Mouse (Mus musculus) cerebellum, postnatal 10 days (tissue): ENCODE measurements at regions not wholly inside any gene's neighbourhood (a gene's known extent, or its start where the extent isn't known, plus 50 kb on each side); places are given as distances from the start of the nearest gene placed in this dataset.
A peak's percentile ranks its signal among the peaks of the same experiment; 100 is the strongest.

ENCODE experiments used
- DNase-seq, 2 experiments: peaks; one replicate each; pipeline ENCODE4 v3.0.0; 2021; ENCODE audit warnings: mixed read lengths in 2 of 2

DNA sequence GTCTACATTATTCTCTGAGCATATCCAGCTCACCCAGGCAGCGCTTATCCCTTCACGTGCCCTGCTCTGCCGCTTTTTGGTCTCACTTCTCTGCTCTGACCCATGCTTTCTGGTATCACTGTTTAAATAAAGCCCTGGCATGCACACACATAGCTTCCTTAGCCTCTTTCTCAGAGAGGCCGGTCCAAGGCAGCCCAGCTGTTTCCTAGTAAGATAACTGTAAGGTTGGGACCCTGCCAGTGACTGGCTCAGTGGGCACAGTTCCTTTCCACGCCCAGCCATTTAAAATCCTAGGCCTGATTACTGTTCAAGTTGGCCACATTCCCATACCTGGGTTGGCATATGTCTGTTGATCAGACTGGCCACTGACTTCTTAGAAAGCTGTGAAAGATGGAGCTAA lies 208.2 kb upstream of the Prok2 start:
- DNase-seq = peak; percentile 82 to 85

DNA sequence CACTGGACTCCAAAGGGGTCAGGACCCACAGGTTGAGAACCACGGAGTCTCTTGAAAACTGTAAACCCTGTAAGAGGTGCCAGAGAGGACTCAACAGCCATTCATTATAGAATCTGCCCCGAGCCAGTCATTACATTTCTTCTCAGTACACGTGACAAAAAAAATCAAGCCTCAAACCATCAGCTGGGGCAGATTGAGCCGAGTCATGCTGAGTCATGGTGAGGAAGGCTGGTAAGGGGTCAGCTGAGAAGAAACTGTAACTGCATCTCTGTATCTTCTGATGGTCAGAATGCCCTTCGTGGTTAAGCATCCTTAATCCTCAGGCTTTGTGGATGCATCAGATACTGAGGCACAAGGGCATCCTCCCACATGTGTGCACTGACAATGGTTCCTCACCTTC lies 207.2 kb upstream of the Prok2 start:
- DNase-seq = no peak

DNA sequence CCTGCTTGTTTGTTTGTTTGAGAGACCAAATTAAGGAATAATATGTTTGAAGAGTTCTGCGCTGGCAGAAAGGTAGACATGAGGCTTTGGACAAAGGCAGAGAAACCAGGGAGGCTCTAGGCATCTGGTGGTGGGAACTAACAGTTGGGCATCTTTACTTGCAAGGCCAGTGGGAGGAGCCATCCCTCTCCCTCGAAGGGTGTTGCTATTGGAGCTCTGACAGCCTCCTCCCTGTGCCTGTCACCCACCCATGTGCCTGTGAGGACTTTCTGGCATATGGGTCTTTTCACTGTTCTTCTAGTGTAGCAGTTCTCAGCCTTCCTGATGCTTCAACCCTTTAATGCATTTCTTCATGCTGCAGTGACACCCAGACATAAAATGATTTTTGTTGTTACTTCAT lies 206.7 kb upstream of the Prok2 start:
- peak in 1 of 2 experiments; percentile 60 for DNase-seq

DNA sequence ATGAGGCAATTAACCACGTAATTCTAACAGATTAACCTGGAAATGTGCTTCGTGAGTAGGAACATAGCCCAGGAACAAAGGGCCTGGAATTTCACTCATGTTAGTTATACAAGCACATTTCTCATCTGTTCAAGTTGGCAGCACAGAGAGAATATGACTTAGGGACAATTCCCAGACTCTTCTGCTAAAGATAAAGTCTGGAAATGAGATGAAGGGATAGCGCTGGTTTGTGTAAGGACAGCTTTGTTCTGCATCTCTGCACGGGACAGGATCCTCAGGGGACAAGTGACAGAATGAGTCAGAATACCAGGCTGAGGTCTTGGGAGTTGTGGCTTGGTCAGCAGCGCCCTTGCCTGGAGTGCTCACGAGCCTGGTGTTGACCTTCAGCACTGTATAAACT lies 206.2 kb upstream of the Prok2 start:
- no peak for DNase-seq

DNA sequence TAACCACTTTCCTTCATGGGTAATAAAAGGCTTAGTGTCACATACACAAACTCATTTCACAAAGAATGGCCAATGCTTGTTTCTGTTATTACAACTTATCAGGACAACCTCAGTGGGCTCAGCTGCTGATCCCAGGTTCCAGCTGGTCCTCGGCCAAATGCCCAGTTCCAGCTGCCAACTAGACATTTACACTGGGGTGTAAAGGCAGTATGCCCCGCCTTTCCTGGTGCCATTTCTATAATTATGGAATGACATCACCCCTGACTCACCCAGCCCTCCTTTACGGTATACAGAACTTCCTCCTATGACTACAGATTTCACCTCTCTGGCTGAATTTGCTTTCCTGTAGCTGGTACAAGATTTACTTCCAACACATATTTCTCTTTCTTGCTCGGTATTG lies 205.4 kb upstream of the Prok2 start:
- peak; percentile 71 to 78 for DNase-seq

DNA sequence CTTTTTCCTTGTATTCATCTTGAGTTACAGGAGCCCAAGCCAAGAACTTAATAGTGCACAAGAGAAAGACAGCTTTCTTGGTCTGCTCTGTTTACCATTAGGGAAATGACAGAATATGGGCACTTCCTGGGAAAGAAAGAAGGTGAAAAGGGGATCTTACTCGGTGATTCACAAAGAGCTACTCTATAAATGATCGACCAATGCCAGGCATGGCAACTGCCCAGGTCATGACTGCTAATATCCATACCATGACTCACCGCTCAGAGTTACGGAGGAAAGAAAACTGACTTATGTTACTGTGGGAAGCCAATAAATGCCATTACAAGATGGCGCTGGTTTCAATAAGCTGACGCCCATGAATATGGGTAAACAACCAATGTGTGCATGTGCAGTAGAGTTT lies 204.1 kb upstream of the Prok2 start:
- no peak for DNase-seq

DNA sequence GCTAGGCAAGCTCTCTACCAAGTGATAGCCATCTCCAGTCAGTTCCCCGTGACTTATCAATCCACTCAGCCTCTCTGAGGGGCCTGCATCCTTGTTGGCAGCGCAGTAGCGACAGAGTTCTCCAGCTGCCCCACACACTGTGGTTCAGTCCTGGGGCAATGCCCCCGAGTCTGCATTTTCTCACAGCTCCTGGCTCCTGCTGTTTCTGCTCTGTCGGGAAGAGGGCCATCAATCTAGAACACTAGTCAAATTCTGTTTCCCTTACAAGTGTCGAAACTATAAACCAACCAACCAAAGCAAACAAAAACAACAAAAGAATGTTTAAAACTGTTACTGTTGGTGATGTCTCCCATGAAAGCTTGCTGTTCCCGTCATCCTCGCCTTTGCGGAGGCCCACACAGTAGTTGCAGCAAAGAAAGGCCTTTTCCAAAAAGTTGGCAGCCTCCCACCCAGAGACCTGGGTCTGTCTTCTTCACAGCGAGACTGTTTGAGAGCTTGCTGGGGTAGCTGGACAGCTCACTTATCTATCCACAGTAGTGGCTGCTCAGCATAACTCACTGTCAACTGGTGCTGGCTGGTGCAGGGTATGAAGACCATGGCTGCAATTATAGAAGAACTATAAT lies 201.9 kb upstream of the Prok2 start:
- DNase-seq = no peak

DNA sequence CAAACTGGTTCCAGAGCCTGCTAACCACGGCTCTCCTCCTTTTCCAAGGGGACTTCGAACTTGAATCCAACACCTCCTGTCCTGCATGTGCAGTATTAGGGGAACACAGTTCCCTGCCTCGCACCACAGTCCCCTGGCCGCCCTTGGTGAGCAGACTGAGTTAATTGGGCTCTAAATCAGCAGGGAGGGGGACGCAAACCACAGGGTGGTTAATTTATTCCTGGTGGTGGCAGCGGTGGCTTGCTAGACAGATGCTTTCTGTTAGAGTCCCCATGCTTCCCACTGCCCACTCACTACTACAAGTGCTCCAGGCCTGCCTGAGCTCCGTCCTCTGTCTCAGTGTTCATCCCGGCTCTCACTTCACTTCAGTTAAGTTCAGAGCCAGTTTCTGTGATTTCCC lies 198.0 kb upstream of the Prok2 start:
- no peak for DNase-seq

DNA sequence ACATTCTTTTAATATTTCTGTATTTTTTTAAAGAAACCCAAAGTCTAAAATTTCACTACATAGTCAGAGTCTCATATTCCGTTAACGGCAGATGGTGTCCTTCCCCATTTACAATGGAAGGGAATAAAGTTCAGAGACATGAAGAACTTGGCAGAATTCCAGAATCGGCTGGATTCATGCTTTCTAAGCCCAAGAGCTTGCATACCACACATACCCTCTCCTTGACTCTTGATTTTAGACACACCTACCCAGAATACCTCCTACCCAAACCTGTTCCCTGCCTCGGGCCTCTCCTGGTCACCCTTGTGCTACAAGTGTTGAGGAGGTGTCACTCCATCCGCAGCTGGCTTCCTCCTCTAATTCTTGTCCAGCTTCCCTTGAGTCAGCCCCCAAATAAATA lies 195.8 kb upstream of the Prok2 start:
- no peak for DNase-seq

DNA sequence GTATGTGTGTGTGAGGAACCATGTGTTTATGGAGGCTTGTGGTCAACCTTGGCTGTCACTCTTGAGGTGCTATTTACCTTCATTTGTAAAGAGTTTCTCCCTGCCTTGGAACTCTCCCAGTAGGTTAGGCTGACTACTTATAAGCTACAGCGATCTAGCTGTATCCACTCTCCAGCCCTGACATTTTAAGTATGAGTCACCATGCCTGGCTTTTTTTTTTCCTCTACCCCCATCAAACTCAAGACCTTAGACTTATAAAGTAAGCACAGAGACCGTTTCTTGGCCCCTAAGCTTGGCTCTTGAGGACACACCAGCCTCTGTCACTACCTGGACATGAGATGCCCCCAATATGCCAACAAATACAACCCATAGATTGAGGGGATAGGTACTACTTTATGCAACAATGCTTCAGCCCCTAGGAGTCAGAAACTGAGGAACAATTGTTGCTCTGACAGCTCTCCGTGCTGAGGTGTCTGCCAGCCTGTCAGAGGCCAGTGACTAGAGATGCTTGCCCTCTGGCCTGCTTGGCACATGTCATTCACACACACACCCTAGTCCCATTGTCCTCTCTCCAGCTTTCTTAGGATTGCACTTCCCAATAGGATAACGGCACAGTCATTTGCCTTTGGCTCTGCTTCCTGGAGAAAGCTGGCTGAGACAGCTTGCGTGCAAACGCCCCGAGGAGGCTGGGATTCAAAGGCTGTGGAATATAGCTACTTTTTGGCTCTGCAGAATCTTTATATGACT lies 193.8 kb upstream of the Prok2 start:
- no peak for DNase-seq

DNA sequence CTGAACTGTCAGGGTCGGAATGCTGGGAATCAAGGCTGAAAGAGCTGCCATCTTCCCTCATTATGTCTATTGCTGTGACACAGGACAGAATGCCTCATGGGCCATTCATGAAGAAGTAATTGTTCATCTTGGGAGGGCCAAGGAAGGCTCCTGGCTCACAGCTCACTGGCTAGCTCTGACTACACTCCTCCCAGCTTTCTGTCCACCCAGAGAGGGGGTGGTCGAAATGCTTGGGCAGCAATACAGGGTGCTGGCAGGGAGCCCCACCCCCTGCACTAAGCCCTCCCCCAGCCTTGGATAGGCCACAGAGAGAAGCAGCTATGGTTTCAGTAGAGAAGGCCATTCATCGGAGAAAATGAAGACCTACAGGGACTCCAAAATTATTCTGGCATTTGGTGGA lies 192.2 kb upstream of the Prok2 start:
- peak; percentile 45 to 69 for DNase-seq

DNA sequence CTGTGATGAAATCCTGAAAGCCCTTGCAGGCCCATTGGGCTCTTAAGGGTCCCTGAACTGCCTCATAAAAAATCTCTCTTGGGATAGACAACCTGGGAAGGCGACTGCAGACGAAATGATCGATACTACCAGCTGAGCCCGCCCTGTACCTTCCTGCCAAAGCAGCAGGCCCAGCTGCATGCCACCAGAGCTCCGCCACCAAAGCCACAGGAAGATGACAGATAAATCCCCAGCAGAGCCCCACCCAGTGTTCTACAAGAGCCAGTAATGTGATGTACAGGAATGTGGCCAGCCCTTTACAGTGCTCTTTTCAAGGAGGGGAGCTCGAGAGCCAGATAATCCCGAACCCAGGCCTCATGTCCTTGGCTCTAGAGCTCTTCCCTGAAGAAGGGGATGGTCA lies 183.7 kb upstream of the Prok2 start:
- no peak for DNase-seq

DNA sequence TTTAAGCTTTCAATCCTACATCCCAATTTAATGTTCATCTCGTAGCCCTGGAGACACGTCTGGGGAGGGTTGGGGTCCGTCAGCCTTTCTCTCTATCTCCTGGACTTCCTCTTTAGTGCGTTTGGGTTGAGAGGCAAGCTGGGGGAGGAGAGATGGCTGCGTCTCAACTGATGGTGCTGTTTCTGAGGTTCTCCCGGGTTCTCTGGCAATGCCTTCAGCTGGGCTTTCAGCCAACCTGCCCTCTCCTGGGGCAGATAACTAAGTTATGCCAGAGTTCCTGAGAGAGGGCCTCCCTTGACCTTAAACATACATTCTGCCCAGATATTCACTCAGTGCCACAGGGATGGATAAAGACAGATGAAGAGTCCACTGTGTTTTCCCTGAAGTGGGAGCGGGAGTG lies 183.3 kb upstream of the Prok2 start:
- DNase-seq = peak; percentile 72 to 76

DNA sequence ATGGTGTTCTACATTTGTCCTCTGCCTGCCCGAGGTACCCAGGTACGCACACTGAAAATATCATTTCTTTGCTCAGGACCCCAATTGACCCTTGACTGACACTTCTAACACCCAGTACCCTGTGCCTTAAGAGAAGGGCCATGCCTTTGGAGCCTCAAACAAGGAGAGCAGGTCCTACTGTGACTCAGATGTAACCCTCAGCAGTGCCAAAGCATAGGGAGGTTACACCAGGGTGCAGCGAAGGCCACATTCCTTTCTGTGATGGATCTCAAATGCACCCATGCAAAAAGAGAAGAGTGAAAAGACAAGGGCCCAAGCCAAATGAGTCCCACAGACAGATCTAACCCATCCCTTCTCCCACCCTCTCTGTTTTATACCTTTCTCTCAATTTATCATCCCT lies 181.9 kb upstream of the Prok2 start:
- no peak for DNase-seq

DNA sequence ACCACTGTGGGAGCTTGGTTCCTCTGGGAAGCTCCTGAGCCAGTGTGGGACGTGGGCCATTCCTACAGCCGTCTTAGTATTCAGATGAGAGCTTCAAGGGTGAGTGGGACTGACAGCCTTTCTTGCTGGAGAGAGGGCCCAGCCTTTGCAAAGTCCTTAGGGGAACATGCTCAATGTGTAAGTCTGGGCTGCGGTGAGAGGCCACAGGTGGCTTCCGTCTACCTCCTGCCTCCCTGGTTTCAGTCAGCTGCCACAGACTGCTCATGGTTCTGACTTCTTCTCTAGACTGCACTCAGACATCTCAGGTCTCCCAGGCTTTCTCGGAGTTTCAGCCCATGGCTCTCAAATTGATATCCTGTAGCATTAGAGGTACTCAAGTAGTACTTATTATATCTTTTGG lies 179.0 kb upstream of the Prok2 start:
- DNase-seq = no peak

DNA sequence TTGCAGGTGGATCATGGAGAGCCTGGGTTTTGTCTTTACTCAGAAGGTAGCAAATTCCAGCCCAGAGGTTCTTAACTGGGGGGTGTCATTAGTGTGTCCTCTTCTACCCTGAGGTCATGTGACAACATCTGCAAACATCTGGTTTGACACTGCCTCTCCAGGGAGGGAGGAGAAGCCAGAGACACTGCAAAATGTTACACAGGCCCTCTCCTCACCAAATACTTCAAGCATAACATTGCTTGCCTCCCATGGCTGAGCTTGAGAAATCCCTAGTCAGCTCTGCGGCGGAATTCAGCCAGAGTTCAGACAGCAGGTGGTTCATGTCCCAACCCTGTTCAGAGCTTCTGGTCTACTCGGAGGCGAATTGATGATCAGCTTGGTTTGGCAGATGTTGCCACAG lies 178.4 kb upstream of the Prok2 start:
- DNase-seq = peak in 1 of 2 experiments; percentile 42

DNA sequence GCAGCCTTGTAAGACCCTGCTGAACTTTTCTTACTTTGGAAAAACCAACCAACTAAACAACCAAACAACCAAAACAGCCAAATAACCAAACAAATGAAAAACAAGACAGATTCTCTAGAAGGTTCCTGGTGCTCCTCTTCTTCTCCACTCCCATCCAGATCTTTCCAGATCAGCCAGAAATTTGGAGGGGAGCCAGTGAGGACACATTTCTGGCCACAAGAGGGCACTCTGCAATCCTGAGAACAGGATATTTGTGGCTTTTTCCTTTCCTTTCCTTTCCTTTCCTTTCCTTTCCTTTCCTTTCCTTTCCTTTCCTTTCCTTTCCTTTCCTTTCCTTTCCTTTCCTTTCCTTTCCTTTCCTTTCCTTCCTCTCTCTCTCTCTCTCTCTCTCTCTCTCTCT lies 177.9 kb upstream of the Prok2 start:
- peak; percentile 92 to 96 for DNase-seq

DNA sequence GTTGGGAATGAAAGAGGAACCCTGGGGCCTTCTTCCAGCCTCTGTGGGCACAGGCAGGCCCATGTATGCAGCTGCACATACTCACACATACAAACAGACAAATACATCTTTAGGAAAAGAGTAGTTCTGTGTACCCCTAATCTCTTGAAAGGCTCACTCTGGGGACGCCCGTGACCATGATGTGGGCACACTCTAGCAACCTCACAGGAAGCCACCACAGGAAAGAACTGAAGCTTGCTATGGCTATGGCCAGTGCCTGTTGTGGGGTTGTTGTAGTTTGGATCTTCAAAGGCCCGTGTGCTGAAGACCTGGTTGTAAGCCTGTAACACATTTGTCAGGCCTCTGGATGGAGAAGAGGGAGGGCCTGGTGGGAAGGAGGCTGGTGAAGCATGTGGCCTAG lies 175.4 kb upstream of the Prok2 start:
- no peak for DNase-seq

DNA sequence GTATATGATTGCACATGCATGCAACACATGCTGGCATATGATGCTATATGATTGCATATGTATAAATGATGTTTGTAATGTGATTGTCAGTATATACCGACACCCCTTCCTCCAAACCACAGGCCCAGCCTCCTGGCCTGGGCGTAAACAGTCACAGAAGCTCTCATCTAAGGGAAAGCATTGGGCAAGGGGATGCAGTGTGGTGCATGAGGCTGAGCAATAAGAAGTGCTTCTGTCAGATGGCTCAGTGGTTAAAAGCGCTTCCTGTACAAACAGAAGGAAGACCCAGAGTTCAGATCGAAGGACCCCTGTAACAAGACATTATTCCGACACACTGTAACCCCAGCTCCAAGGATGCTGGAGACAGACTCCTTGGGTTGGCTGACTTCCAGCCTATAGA lies 175.0 kb upstream of the Prok2 start:
- no peak for DNase-seq

DNA sequence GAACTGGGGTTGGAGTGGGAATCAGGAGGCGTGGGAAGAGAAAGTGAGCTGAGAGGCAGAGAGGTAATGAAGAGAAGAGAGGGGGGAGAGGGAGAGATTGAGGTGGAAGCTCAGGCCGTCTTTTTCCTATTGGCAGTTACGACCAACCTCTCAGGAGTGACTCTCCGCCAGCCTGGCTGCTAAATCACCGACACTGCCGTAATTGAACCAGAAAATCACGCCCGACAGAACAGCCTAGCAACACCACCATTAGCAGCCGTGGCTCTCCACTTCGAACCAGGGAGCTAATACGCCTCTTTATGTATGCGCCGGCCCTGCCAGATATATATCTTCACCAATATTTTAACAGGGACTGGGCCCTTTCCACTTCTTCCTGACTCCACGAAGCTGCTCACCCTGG lies 173.5 kb upstream of the Prok2 start:
- peak in 1 of 2 experiments; percentile 53 for DNase-seq

DNA sequence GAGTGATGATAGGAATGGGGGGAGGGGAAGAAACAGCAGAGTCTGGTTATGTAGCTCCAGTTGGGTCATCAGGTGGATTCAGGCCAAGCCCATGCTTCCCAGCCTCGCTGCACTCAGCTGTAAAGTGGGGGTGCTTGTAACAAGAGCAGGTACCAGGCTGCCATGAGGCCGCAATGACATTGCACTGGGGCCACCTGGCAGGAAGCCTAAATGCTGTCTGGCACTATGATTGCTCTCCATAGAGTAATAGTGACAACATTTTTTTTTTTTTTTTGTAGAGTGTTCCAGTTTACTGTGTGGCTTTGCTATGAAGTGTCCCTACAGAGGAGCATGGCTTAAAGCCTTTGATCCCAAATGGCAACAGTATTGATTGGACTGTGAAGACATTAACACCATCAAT lies 171.9 kb upstream of the Prok2 start:
- no peak for DNase-seq

DNA sequence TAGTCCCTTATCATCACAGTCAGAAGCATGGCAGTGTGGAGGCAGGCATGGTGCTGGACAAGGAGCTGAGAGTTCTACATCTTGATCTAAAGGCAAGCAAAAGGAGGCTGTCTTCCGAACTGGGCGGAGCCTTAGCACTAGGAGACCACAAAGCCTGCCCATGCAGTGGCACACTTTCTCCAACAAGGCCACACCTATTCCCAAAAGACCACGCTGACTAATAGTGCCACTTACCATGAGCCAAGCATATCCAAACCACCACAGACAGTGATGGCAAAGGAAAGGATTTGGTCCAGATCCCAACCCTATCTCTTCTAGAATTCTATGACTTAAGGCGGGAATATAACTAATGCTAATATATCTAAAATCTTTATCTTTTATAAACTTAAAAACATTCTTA lies 169.4 kb upstream of the Prok2 start:
- DNase-seq = no peak

DNA sequence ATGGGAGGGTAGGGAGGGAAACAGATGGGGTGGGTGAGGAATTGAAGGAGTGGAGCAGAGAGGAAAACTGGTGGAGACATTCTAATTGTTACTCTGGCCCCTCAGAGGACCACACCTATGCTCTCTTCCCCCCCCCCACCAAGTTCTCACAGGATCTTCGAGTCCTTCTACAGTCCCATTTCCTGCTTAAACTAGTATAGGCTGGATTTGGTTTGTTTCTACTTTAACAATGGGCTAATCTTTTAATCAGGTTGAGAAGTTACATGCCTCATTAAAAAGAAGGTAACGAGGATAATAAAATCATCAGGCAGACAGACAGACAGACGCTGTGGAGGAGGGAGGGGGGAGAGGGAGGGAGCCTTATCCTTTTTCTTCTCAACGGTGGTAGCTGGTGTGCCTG lies 167.7 kb upstream of the Prok2 start:
- no peak for DNase-seq

DNA sequence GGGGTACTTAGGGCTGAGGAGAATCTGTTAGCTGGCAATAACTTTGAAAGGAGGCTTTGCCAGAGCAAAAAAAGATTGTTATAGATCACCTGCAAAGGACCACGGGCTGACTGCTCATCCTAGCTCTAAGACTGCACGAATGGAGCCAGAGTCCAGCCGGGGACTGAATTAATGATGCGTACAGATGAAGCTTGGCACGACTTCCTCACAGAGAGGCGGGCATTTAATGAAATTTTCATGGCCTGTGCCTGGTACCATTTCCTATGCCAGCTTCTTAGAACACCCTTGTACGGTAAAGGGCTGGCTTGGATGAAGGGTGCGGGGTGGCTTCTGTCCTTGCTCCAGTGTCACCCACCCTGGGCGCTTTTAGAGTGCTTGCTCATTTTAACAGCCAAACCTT lies 166.0 kb upstream of the Prok2 start:
- peak; percentile 60 to 69 for DNase-seq

DNA sequence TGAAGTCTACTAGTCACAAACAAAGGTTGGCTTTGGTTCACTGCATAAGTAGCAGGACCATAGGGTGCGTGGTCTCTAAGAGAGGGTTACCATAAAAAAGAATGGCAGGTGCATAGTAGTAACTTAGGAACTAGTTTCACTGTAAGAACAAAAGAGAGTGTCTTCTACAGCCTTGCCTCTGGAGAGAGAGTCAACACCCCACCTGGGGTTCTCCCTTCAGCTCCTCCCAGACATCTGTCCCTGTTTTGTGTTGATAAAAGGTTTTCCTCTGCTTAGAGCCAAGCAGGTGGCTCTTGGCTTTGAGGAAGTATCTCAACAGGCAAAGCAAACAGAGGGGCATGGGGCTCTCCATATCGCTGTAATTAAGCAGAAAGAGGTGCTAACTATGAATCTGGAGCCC lies 165.6 kb upstream of the Prok2 start:
- DNase-seq = no peak
